Mouse (Mus musculus) left cerebral cortex, adult 11 months (tissue): ENCODE measurements around the gene Igf2bp1.

Experiments
- DNase-seq: peaks from one replicate; pipeline ENCODE4 v3.0.0; 2022; ENCODE audit warnings: low spot score

Igf2bp1 gene

GRCm38 (mm10) chr11:96005403-96006271 is at the start of gene Igf2bp1:
Gene Igf2bp1, minus strand, starts transcription at chr11:96005940.
- no peak for DNase-seq

- DNase-seq = no peak
These were observed 45.1 kb upstream of the Igf2bp1 start for GRCm38 (mm10) chr11:96050854-96051253.

- no peak for DNase-seq
These were observed 44.2 kb upstream of the Igf2bp1 start for GRCm38 (mm10) chr11:96049939-96050338.

- DNase-seq = no peak
These were observed 42.0 kb upstream of the Igf2bp1 start for GRCm38 (mm10) chr11:96047469-96048373.

DNA sequence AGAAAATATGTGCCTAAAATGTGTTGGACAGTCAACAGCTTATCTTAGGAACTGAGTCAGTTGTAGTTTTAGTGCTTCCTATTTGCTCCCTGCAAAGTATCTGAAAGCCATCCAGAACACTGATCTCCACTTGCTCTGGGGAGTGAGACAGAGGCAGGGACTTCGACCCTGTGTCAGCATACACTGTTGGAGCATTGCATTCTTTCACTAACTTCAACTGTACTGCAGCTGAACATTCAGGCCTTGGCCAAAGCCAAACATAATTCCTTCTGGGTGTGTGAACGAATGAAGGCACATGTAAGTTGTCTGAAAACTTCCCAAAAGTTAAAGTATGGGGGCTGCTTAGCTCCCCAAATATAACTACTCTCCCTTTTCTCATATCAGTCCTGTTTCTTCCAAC is 41.1 kb upstream of the Igf2bp1 start:
- DNase-seq = no peak

DNA sequence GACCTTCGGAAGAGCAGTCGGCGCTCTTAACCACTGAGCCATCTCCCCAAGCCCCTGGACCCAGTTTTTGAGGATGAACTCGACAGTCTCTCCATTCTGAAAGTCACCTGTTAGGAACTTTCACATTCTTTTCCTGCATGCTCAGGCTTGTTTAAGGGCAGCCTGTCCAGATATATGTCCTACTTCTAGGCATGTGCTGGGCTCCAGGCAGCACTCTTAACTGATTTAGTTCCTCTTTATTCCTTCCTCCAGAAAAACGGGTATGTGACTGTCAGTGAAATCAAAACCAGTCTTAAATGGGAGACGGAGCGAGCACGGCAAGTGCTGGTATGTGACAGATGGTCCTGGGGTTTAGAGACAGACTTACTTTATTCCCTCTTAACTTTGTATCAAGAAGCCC is 40.3 kb upstream of the Igf2bp1 start:
- no peak for DNase-seq

GRCm38 (mm10) chr11:96044803-96045567 is 39.2 kb upstream of the Igf2bp1 start:
- DNase-seq = no peak

GRCm38 (mm10) chr11:96038560-96038959 is 32.8 kb upstream of the Igf2bp1 start:
- DNase-seq = no peak

DNA sequence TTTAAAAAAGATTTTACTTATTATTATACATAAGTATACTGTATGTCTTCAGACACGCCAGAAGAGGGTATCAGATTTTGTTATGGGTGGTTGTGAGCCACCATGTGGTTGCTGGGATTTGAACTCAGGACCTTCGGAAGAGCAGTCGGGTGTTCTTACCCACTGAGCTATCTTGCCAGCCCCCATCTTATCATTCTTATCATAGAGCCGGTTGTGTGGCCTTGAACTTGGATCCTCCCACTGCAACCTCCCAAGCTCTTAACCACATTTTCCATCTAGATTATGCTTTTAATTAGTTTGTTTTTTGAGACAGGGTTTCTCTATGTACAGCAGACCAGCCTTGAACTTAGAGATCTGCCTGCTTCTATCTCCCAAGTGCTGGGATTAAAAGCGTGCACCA is 31.8 kb upstream of the Igf2bp1 start:
- no peak for DNase-seq

DNA sequence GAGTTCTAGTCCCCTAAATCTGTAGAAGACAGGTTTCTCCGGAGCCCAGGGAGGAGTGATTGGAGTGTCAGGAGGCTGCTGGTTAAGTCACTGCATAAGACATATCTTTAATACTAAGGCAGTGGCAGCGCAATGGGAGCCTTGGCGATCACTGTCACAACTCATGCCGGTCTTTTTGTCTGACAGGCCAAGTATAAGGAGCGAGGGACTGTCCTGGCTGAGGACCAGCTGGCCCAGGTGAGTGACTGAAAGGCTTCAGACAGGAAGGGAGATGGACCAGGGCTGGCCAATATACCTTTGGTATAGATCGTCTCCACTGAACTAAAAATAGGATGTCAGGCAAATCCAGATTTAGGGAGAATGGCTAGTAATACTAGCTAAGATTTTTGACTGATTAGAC is 29.4 kb upstream of the Igf2bp1 start:
- no peak for DNase-seq

DNA sequence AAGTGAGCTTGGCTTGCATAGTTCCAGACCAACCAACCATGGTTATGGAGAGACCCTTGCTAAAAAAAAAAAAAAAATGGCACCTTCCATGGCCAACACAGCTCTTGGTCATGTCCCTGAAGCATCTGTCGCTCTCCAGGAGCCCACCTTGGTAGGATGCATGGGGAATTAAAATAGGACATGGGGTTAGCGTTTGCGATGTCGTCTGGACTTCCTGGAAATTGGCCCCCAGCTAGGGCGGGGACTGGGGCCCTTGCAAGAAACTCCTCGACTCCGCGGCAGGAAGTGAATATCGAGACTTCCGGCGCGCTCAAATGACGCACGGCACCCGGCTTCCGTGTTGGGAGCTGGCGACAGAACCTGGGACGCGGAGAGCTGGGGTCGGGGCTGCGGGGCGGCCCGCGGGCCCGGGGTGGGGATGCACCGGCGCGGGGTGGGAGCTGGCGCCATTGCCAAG is 28.9 kb upstream of the Igf2bp1 start, which contains the start of gene Snf8:
Snf8 (plus strand) TSS at position 290 of the 457 bp plus-strand sequence.
- peak; percentile 91 for DNase-seq

DNA sequence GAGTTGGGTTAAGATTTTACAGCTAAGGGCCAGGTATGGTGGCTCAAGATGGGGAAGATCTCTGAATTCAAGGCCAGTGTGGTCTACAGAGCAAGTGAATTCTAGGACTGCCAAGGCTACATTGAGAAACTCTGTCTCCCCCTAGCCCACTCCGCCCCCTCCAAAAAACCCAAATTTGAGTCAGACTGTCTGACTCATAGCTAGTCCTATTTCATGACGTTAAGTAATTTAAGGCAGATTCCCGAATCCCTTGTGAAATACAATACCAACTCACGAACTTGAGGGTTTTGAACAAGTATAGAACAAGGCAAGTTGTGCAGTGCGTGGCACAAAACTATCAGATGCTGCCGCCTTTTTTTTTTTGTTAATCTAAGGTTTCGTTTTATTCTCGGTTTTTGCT is 28.4 kb upstream of the Igf2bp1 start:
- no peak for DNase-seq

GRCm38 (mm10) chr11:96033264-96033663 is 27.5 kb upstream of the Igf2bp1 start:
- DNase-seq = no peak

- DNase-seq = no peak
These were observed 26.0 kb upstream of the Igf2bp1 start for GRCm38 (mm10) chr11:96031701-96032100.

- DNase-seq = no peak
These were observed 24.8 kb upstream of the Igf2bp1 start for GRCm38 (mm10) chr11:96030571-96030970.

DNA sequence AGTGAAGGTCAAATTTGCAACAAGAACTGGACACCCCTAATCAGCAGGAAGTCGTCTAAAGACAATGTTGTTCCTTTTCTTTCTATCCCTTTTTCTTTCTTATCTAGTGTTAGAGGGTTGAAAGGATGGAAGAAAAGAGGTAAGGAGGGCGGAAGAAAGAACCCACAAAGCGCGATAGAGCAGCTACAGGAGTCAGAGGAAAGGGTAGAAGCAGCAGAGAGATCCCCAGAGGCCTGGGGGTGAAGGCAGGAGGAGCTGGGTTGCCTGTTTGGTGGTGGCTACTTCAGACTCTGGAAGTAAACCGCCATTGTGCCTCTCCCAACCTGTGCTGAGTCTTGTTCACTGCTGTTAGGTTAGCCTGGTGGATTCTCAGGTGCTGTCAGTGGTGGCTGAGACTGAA is 22.4 kb upstream of the Igf2bp1 start:
- no peak for DNase-seq

DNA sequence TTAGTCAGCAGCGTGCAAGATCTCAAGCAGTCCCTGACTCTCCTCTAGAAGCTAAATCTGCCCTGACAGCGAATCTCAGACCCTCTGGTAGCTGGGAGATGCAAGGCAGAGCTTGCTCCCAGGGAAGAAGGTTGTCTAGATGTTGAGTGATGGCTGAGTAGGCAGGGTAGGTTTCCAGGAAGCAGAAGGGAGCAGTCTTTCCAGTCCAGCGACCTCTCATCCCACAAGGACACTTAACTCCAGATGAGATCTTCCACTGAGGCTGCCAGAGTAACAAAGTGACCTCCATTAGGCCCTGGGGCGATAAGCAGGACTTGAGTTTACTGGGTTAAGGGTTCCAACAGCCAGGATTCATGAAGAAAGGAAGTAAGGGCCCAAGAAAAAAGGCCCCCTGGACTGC is 14.9 kb upstream of the Igf2bp1 start:
- no peak for DNase-seq

DNA sequence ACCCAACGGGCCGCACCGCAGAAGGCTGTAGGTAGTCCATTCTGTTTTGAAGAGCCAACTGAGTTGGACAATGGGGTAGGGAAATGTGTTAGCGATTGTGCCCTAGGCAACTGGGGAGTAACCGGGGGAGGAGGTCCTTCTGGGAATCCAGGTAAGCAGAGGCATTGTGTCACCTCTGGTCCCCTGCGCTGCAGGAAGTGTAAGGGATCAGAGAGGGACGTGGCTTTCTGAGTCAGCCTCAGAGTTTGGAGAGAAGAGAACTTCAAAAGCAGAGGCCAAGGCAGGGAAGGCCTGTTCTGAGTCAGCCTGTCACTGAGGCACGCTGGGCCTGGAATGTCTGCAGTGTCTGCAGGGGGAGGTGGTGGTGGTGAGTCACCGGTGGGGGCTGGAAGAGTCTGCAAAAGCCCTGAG is 12.2 kb upstream of the Igf2bp1 start:
- no peak for DNase-seq

- no peak for DNase-seq
These were observed 9.7 kb upstream of the Igf2bp1 start for GRCm38 (mm10) chr11:96015421-96015820.

DNA sequence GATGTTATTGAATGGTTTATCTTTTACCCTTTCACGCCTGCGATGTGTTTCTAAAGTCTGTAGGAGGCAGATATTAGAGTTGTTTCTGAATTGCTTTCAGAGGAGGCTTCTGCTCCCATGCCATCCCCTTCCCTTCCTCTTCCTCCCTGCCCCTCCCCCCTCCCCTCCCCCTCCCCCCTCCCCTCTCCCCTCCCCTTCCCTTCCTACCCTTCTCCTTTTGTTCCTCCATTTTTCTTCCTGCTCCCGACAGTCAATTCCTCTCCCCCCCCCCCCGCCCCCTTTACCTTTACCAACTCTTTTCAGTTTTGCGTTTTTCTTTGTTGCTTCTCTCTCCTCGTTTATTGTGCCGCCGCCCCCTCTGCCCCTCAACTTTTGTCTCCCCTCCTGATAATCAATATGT is 6.2 kb upstream of the Igf2bp1 start:
- no peak for DNase-seq

DNA sequence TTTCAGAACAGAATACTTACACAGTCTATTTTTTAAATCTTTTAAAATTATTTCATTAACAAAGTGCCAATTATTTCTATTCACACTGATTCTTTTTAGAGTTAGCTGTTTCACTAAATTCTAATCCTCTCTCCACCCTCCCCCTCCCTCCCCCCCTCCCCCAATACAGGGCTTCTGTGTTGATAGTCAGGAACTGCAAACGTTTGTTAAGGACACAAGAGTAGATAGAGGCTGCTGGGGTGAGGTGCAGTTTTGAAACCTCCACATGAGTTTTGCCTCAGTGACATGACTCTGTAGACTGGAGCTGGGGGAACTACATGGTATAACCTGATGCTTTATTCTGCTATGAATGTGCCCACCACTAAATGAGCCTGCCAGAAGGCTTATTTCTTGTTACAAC is 3.1 kb upstream of the Igf2bp1 start:
- DNase-seq = no peak
